Mouse (Mus musculus): Measurements from ENCODE around the gene Trap1.
"Not testable (repeated sequence)": the region's sequence is repeated elsewhere in the genome, so short reads cannot be mapped to it uniquely, and the experiment has no call there.

Trap1 gene

DNA sequence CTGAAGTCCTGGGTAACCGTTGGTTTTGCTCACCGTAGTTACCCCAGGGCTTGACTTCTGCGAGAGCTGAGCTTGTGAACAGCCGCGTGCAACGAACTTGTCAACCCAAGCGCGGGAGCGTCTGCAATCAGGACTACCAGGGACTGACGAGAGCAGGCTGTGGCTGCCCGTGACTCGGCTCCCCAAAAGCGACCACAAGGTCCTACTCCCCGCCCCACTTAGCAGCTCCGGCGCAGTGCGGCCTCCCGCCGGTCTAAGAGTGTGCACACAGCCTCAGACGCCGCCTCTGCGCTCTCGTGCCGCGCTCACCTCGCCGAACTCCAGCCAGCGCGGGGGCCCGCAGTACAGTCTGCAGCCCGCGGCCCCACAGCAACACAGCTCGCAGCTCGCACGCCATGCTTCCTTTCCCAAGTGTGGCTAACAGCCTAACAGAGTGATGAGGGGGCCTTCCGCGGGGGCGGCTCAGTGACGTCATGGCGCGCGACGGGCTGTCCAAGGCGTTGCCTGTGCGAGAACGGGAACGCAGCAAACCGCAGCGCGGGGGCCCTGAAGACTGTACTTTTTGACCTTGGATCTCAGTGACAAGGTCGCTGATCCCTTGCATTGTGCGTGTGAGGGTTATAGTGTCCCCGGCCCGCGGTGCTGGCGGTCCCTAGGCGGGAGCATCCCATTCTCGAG, at the start of gene Trap1:
Trap1 (minus strand) TSS at position 444 of the 678 bp plus-strand sequence.
- DNase-seq = peak; percentile 94 to 97

DNA sequence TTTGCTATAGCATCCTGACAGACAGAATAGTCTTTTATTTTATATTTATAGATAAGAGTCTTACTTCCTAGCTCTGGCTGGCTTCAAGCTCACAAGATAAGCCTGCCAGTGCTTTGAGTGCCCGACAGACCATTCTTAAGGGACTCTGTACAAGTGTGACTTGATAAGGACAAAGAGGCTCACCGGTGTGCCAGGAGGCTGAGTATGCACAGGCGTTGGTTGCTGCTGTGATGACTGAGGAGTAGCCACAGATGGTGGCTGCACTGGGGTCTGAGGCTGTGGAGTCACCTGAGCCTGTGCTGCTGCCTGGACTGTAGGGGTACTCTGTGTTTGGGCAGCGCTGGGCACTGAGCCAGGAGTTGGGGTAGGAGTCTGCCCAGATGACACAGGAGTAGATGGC, 39.4 kb upstream of the Trap1 start:
- no peak for DNase-seq

DNA sequence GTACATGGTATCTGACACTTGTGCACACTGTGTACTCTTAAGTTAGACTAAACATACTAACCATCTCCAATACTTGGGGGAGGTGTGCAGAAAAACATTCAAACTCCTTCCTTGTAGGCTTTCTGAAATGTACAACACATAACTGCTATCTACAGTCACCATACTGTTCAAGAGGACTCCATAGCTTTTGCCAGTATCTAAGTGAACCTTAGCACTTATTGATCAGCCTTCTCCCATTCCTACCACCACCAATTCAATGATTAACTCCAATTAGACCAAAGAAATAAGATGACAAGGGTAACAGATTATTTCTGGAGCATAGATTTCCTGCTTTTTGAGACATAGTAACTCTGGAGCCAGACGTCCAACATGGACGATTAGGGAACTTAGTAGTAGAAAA, 22.7 kb upstream of the Trap1 start:
- DNase-seq = no peak

DNA sequence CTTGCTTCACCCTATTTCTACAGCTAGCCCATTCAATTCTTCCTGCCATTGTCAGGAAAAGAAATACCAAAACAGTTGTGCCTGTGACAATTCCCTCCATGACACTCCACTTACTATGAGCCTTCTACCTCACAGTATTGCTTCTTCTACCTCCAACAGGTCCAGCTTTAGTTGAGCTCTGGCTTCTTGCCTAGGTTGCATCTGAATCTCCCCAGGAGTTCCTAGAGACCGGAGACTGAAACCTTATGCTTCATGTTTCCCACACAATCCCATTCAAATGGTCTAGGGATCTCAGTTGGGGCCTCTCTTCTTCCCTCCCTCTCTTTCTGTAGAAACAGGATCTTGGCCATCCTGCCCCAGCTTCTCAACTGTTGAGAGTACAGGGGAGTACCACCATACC, 19.9 kb upstream of the Trap1 start:
- DNase-seq = no peak

DNA sequence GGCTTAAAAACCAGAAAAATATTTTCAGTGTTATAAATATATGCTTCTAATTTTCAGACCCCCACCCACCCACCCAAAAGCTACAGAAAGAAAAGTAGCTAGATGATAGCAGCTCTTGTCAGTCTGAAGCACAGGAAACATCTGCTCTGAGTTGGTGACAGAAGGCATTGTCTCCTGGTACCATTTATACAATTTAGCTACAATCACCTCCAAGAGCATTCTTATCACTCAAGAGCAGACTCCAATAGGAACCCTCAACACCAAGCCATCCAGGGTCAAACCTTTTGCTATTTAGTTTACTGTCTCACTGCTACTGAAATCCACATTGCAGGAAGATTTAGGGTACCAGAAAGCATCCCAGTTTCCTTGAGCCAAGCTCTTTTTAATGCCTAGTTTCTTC, 19.3 kb upstream of the Trap1 start:
- no peak for DNase-seq

DNA sequence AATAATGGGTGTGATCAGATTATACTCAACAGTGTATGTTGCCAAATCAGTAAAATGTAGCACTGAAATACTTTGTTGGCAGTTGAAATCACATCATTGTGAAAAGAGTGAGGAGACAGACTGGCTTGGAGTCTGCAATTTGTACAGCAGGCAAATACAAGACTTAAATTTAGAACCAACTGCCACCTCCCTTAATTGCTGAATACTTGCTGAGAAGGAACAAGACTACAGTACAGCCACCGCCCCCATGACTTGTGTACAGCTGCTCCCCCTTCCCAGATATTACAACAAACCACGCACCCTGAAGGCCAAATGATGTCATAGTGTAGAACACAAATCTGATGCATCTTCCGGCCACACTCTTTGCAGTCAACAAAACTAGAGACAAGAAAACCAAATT, 18.5 kb upstream of the Trap1 start:
- no peak for DNase-seq

DNA sequence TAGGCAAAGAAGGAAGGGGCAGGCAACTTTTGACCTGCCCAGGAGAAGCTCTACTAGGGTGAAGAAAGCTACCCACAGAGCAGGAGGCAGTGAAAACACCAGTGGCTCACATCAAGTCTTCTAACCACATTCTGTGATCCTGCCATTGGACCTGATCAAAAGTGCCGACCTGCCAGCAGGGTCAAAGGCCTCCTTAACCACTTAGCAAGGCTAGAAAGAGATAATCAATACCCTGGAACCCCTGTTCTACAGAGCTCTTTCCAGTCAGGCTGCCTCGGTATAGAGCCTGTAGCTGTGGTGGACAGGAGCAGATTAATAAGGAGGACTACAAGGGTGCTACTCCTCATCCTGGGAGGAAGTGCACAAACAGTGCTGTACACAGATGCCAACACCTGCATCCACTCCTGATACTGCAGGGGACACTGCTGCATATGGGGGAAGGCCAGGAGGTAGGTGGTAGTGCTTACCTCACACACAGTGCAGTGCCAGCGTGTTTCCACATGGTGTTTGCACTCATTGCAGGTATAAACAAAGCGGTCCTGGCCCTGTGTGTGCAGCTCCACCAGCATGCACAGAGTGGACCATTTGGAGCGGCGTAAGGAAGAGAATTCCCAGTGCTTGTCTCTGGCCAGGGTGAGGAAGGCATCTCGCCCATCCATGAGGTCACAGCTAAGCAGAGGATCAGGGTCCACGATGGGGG, 9.7 kb upstream of the Trap1 start:
- no peak for DNase-seq

DNA sequence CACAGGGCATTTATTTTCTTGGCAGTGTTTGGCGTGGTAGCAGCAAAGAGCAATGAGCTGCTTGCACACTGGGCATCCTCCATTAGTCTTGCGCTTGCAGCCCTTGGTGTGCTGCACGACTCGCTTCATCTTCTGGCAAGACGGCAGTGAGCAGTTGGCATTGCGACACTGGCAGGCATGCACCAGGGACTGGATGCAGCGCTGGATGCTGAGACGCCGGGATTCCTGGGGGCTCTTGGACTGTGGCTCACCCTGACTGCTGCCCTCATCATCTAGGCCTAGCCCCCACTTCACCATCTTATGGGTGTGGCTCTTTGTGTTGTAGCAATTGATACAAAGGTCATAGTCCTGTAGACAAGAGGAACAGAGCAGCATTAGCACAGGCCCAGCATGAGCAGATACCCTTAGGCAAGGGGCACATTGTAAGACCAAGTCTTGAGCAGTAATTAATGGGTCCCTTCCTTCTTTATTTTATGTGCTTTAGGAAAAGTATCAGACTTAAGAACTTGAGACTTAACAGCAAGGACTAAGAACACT, 8.3 kb upstream of the Trap1 start:
- no peak for DNase-seq

DNA sequence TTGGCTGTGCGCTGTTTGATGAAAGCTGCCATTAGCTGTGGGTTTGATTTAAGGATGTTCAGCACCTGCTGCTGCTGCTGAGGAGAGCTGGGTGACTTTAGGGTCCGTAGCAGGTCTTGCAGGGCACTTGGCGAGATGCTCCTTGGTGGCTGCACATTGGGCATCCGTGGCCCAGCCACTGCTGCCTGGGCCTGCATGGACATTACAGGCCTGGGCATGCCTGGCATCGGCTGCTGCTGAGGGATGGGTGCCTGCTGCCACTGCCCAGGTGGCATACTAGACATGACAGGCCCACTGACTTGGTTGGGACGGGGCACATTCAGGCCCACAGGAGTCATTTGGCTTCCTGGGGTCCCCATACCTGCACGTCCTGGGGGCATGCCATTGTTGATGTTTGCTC, 7.4 kb upstream of the Trap1 start:
- no peak for DNase-seq

DNA sequence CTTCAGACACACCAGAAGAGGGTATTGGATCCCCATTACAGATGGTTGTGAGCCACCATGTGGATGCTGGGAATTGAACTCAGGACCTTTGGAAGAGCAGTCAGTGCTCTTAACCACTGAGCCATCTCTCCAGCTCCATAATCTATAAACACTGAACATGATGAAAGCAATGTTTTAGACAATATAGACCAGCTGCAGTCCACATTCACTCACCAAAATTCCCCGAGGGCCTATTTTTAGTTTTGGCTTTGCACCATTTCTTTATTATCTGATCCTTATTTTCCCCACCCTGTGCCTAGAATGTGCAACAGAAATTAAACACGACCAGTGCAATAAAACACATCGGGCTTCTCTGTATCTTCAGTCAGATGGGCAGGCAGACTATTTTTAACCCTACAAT, 2.8 kb upstream of the Trap1 start:
- DNase-seq = not testable (repeated sequence)

DNA sequence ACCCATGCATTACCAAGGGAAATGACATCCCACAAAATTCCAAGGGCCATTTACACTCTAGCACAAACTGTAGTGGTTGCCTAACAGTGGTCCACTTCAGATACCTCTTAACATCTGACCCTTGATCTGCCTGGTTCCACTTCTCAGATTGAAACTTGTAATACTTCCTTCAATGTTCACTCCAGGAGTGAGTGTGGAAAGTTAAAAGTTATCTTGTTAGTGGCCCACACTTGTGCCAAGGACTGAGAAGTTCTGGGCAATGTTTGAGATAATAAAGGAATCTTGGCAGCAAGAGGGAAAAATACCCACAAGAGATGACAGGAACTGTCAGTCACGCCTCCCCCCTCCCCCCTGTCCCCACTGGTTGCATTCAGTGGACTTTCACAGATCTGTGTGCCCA, 2.0 kb upstream of the Trap1 start:
- DNase-seq = no peak

DNA sequence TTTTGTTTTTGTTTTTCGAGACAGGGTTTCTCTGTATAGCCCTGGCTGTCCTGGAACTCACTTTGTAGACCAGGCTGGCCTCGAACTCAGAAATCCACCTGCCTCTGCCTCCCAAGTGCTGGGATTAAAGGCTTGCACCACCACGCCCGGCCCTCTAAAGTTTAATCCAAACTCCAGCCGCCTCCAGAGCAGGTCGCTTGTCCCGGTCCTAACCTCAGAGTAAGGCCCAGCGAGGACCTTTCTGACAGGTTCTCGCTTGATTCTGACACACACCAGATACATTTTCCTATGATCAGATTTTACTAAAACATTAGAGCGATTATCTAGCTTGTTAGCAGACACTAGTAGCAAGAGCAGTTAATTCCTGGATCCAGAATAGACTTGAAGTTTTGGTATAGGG, 675 bp upstream of the Trap1 start:
- not testable (repeated sequence) for DNase-seq

DNA sequence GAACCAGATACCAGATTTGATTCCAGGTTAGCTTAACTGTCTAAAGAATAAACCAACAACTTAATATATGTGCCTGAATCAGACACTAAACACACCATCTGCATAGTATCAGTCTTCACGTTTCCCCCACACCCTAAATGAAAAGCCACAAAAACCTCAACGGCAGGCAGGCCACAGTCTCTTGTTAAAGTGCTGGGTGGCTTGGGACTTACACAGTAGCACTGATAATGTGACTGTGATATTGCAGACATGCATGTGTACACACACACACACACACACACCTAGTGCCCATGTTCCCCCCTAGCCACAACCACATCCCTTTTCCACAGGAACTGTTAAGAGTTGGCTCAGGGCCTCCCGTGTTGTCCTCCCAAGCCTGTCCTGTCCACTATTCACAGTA, 2.8 kb downstream of the Trap1 start:
- DNase-seq = no peak

DNA sequence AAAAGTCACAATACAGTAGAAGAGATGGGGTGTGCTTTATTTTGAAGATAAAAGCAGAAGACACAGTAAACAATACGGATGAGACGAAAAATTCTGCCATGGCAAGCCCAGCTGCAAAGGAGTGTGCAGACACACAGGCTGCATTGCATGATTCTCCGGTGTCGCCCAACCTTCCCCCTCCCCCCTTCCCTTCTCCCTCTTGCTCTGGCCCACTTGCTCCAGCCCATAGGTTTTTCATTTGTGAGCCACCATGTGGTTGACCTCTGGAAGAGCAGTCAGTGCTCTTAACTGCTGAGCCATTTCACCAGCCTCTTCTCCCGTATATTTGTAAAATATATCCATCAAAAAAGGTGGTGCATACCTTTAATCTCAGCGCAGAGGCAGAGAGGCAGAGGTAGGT, 3.3 kb downstream of the Trap1 start:
- DNase-seq = no peak

DNA sequence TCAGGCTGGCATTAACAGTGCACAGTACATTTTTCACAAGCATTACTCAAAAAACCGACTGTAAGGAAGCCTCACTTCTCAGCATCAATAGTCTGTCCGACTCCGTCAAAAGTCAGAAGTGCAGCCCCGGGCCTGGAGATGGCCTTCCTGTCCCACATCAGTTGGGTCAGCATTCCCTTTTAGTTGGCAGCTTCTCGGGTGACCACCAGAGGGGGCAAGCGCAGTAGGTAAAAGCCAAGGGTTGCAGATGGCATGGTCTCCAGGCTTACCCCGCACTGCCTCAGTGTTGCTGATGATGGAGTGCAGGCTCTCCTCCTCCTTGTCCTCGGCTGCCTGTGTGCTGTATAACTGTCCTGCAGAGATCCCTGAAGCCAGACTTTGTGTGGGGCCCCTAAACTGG, 9.0 kb downstream of the Trap1 start:
- peak; percentile 58 to 61 for DNase-seq

DNA sequence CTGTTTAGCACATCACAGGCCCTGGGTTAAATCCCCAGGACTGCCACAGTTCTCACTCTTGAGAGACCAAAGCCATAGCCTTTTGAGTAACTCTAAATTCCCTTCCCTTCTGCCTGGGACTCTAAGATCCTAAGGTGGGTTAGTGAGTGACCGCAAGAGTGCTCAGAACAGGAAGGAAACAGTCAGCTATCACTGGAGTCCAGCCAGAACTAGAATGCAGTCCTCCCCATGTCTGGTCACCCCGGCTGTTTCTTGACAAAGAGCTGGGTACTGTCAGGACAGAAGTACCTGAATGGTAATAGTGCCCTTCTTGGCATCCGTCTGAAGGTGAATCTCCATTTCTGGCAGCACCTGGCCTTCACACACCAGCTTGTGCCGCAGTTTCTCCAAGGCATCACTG, 12.7 kb downstream of the Trap1 start:
- DNase-seq = no peak

DNA sequence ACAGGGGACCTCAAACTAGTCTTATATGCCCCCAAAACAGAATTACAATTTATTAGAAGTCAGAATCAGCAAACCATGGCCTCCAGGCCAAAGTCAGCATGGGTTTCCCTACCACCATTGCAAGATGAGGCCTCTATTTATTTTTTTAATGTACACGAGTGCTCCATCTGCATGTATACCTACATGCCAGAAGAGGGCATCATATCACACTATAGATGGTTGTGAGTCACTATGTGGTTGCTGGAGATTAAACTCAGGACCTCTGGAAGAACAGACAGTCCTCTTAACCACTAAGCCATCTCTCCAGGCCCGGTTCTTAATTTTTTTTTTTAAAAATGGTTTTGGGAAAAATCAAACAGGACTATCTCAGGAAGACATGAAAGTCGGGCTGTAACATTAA, 23.8 kb downstream of the Trap1 start:
- no peak for DNase-seq

DNA sequence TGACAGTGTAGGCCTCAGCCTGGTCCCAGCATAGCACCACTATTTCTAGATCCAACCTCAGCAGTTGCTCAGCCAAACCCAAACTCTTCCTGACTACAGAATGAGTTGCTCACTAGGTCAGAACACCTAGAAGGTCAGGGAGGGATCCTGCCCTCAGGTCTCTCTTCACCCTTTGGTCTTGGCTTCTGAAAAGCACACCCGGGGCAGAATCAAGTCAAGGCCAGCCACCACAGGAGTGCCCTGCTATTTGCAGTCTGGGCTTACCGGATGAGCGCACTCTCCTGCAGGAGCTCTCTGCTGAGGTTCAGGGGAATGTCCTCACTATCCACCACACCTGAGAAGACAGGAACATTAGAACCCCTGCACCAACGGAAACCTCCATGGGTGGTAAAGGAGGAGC, 25.0 kb downstream of the Trap1 start:
- no peak for DNase-seq

DNA sequence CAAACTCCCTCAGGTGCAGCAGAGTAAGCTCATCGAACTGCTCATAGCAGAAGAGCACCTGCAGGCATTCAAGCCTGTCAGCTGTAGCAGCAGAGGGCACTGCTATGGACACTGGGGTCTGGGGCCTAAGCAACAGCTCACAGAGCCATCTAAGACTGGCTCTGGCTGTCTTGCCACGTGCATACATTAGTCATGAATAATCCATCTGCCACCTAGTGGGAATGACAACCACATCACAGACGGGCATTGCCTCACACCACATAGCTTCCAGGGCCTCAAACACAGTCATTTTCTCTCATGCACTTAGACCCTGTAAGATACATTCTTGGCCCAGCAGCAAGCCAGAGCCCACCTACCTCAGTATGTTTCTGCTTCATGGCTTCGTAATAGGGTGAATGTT, 32.1 kb downstream of the Trap1 start:
- no peak for DNase-seq

DNA sequence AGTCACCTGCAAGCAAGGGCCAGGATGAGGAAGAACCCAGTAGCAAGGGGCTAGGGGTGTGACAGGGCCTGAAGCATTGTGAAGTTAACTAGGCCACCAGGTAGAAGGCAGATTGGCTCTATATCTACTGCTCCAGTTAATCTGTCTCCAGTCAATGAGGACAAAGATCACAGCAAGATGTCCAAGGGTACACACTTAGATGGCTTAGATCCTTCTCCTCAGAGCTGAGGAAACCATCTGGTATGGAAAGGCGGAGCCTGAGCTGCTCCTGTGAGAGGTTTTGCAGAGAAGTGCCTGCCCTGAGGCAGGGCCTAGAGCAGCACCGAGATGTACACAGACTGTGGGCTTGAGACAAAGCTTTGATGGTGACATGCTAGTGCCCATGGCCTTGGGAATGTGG, 33.5 kb downstream of the Trap1 start:
- DNase-seq = no peak

DNA sequence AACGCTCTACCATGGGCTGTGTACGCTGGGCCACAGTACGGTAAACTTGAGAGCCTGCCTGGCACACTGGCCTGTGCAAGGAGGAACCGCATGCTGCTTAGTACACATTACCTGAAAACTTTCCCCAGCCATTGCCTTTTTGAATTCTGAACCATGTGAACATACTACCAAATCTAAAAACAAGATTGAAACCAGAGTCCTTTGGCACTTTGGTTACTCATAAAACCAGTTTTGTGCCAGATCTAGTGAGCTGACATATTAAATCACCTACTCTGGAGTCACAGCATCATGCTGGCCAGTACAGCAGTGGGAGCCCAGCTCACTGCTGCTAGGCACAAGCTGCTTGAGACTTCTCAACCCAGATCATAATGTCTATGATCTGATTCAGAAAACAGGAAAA, 36.0 kb downstream of the Trap1 start:
- no peak for DNase-seq

DNA sequence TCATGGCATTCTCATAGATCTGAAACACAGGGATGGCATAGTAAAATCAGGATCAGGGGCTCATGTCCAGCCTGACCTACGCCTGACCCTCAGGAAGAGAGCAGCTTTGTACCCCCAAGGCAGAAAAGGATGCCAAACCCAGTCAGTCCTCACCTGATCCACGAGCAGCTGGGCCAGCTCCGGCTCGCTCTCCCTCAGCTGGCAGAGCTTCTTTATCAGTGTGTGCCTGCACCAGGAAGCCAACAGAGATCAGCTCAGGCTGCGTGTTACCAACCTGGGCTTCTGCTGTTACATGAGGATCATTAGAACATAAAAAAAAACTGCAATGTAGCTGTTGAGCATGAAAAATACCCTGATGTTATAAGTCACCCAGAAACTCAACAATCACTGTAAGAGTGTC, 37.4 kb downstream of the Trap1 start:
- no peak for DNase-seq

DNA sequence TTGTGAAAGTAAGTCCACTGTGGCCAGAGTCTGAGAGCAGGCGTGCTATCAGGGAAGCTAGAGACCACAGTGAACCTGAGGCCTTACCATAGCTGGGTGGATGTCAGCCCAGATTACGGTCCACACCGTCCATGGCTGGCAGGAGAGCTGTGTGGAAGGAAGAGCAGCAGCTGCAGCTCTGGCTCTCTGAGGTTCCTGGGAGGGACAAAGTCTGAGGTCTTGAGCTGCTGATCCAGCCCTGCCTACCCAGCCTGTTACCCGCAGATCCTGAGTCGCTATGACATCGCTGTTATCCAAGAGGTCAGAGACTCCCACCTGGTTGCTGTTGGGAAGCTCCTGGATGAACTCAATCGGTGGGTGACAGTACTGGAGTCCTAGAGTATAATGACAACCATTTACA, 39.9 kb downstream of the Trap1 start:
- DNase-seq = no peak

DNA sequence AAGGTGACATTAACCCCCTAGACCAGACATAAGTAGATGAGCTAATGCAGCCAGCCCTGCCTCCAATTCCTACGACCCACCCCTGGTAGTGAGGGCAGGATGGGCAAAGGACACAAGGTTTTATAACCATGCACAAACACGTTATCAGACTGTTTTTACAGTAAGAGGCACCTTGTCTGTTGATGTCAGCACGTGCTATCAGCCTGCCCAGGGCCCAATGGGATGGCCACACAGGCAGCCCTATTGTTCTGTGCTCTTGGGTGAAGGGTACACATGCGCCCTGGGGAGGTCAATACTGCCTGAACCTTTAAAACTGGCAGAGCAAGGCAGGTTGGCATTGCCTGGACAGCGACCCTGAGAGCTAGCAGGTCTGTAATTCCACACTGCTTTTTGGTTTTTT, 40.8 kb downstream of the Trap1 start, which contains the start of gene Dnase1:
Dnase1 (plus strand) TSS at position 136 of the 400 bp plus-strand sequence.
- DNase-seq = no peak

DNA sequence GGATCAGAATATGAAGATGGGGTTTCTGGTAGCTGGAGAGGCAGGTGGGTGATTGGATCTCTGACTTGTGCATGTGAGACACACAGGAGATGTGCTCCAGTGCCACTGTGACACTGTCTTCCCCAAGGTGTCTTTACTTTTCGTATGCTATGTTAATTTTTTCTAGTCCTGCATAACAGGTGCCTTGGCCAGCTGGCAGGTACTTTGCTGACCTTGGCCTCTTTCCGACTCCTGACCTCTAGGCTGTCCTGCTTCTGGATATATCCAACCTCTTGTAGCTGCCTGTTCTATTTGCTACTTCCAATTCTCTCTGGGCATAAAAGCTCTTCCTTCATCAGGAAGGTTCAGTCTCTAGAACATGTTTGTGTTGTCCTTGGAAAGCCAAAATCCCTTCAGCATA, 42.1 kb downstream of the Trap1 start:
- no peak for DNase-seq

Measured in thymus, postnatal 36 days (tissue).